Mouse (Mus musculus) left cerebral cortex, adult 2 months (tissue): Measurements from ENCODE around the gene Dnajc8. TPM values are rescaled to one million over a fixed set of nuclear protein-coding genes. Genes with fewer than 3 reads are reported as not detected.
"Not testable (repeated sequence)": the region's sequence is repeated elsewhere in the genome, so short reads cannot be mapped to it uniquely, and the experiment has no call there.

ENCODE experiments used
- DNase-seq, 2 experiments: peaks; one replicate each; pipeline ENCODE4 v3.0.0; 2021 to 2022; ENCODE audit warnings: low spot score in 2 of 2, mixed read lengths in 1 of 2; ENCODE audit errors: extremely low spot score in 1 of 2
- H3K27ac ChIP-seq: fragments of 200-600 bp; 2 replicates; pipeline ENCODE4 v1.8.1; 2022
- H3K4me3 ChIP-seq: fragments of 200-600 bp; 2 replicates; pipeline ENCODE4 v1.8.1; 2022
- CTCF ChIP-seq: fragments of 200-600 bp; IDR thresholded peaks from 2 replicates; pipeline ENCODE4 v1.8.1; 2022; ENCODE audit warnings: antibody characterized with exemption, mild to moderate bottlenecking, moderate library complexity
- intact Hi-C: fragments of 180-260 bp; cut with DNase I; formaldehyde crosslinking; loops from one replicate; pipeline ENCODE4 v1.15.1; 2025
- total RNA-seq, 2 experiments: library from RNA; stranded (reverse); gene quantifications; 2 replicates each; pipeline ENCODE4 v1.2.3; 2021

The Dnajc8 gene
- total RNA-seq, 2 experiments from 2014 or later: 91.4 to 92.9 TPM

DNA sequence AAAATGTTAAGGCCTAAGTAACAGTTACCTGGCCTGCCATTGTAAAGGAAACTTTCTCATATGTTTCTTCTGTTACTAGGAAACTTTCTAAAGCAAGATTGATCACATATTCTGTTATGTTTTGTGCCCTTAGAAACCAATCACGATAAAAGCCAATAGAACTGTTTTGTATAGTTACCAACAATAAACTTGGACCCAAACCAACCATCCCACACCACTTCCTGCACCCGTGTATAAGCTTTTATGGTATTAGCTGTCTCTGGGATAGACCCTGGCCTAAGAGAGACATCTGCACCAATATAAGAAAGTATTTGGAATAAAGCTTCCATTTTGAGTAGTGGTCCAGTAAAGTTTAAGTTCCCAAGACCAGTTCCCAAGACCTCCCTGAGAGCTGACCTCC lies 49.6 kb downstream of the Dnajc8 start:
- no peak for TF ChIP-seq CTCF
- no peak overlapping the region for H3K4me3 ChIP-seq
- intact Hi-C loops: no loop called here
- no peak for DNase-seq
- no peak overlapping the region for H3K27ac ChIP-seq

DNA sequence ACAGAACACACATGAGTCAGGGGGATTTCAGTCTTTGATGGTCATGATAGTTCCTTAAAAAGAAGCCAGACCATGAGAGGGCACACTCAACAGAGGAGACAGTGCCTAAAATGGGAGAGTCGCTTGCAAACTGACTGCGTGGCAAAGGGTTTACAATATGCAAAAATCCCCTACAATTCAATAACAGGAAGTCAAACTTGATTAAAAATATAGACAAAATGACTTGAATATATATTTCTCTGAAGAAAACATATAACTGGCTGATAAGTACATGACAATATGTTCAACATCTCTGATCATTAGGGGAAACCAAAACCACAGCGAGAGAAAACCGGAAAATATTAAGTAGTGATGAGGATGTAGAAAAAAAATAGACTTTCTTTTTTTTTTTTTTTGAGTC lies 50.9 kb downstream of the Dnajc8 start:
- DNase-seq: no peak

DNA sequence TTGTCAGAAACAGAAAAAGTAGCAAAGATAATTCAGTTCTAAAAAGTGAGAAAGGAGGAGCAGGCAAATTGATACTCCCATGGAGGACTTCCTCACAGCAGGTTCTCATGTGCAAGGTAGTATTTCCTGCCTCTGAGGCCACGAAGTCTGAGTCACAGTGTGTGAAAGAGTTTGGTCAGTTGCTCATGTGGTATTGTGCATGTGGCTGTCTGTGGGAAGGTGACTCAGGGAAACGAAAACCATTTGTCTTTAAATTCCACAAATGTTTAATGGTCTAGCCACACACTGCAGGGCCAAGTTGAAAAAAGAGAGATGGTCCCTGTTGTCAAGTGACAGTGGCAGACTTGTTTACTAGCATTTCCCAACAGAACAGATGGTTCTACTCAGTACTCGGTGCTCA lies 53.2 kb downstream of the Dnajc8 start:
- no peak for TF ChIP-seq CTCF
- no peak for DNase-seq
- intact Hi-C loops: no loop called here
- Histone ChIP-seq H3K4me3 (no peak overlapping the region), H3K27ac (no peak overlapping the region)

More for the DNA sequence above, 50.9 kb downstream of the Dnajc8 start:
- intact Hi-C loops: no loop called here
- no peak overlapping the region for H3K4me3 ChIP-seq
- no peak for TF ChIP-seq CTCF
- no peak overlapping the region for H3K27ac ChIP-seq

DNA sequence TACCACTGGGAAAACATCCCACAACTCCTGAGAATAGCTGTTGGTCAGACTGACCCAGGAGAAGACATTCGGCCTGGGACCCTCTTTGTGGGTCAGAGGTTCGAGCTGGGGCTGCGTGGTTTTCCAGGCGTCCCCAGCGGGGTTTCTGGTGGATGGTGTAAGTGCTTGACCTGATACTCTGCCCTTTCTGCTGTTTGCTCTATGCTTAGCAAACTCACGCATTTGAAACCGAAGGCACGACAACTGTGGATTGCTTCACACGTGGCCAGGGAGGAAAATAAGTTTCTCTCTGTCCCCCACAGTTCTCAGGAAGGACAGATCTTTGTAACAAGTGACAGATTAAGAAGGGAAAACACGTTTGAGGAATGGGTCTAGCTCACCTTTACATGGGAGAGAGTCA lies 55.3 kb downstream of the Dnajc8 start:
- intact Hi-C loops: no loop called here
- H3K27ac ChIP-seq: no peak overlapping the region
- no peak overlapping the region for H3K4me3 ChIP-seq
- DNase-seq: no peak
- no peak for TF ChIP-seq CTCF

DNA sequence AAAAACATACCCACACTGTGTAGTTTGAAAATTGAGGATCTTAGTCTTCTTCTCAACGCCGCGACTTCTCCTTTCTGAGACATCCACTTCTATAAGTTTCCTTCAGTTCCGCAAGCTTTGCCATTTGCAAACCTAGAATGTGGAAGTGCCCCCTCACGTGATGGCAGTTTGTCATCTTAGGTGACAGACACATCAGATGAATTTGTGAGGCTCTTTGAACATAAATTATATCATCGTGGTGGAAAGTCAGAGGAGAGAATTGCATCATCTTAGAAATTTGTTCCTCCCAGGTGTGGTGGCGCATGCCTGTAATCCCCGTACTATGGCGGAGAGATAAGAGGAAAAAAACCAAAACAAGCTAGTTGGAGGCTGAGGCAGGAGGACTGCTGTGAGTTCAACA lies 57.6 kb downstream of the Dnajc8 start:
- no peak for DNase-seq
- intact Hi-C loops: no loop called here
- no peak overlapping the region for H3K4me3 ChIP-seq
- TF ChIP-seq CTCF: no peak
- no peak overlapping the region for H3K27ac ChIP-seq

DNA sequence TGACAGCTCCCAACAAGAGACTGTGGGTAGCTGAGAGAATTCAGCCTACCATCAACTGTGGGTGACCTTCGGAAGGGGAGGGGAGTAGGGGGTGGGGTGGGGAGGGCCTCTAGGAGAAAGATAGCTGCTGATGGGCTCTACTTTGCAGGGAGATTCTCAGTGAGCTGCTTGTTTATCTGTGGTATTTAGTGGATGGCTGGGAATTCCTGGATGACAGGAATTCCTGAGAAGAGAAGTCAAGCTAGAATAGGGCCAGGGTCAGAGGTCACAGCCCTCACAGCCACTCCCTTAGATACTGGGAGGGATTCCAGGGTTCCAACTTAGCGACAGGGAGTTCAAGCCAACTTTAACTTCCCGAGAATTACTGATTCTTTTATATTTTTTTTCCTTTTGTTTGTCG lies 58.8 kb downstream of the Dnajc8 start:
- TF ChIP-seq CTCF: no peak
- Histone ChIP-seq H3K4me3 (no peak overlapping the region), H3K27ac (no peak overlapping the region)
- DNase-seq: no peak
- intact Hi-C loops: no loop called here

DNA sequence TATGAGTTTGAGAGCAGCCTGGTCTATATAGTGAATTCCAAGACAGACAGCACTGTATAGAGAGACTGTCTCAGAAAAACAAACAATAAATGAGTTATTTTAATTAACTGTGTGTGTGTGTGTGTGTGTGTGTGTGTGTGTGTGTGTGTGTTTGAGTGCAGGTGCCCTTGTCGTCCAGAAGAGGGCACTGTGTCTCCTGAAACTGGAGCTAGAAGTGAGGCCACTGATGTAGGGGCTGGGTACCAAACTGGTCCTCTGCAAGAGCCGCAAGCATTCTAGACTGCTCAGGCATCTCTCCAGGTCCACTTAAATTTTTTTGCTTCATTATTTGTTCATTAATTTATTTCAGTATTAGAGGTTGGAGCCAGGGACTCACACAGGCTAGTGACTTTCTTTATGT lies 63.5 kb downstream of the Dnajc8 start:
- intact Hi-C loops: no loop called here
- DNase-seq: no peak
- Histone ChIP-seq H3K4me3 (no peak overlapping the region), H3K27ac (no peak overlapping the region)
- no peak for TF ChIP-seq CTCF

DNA sequence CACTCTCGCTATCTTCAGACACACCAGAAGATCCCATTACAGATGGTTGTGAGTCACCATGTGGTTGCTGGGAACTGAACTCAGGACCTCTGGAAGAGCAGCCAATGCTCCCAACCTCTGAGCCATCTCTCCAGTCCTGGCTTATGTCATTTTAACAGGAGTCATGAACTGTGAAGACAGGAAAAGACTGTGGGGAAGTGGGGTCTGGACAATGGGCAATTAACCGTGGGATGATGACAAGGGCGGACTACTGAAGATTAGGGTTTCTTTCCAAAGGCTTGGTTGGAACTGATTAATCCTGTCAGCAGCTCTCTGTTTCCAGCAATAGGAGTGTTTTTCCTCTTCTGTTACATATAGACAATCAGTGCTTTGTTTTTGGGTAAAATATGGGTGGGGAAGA lies 64.4 kb downstream of the Dnajc8 start:
- intact Hi-C loops: no loop called here
- Histone ChIP-seq H3K4me3 (no peak overlapping the region), H3K27ac (no peak overlapping the region)
- no peak for DNase-seq
- TF ChIP-seq CTCF: no peak

DNA sequence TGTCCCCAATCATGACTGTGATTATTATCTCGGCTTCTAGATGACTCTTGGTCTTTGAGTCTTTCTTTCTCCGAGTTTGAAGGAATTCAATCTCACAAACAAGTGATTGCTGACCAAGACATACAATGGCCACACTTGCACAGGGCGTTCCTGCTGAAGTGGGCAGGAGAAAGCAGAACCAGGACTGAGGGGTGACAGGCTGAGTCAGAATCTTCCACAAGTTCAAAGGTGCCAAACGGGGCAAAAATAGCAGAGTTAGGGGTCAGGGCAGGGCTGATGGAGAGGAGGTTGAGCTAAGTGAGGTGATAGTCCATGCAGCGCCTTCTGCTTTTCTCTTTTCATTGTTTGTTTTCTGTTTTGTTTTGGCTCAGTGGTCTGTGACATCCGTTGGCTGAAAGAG lies 65.1 kb downstream of the Dnajc8 start:
- Histone ChIP-seq H3K27ac (no peak overlapping the region), H3K4me3 (no peak overlapping the region)
- TF ChIP-seq CTCF: no peak
- DNase-seq: no peak
- intact Hi-C loops: no loop called here

DNA sequence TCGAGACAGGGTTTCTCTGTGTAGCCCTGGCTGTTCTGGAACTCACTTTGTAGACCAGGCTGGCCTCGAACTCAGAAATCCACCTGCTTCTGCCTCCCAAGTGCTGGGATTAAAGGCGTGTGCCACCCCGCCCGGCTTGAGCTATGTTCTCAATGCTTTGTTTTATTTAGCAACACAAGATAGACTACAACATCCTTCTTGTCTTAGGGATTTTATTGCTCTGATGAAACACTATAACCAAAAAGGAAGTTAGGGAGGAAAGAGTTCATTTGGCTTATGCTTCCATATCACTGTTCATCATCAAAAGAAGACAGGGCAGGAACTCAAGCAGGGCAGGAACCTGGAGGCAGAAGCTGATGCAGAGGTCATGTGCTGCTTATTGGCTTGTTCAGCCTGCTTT lies 65.9 kb downstream of the Dnajc8 start:
- H3K27ac ChIP-seq, DNase-seq, H3K4me3 ChIP-seq, intact Hi-C loops: not testable (repeated sequence)

Other genes starting within 250 kb of the Dnajc8 start
- gene Rab42, start 232.2 kb upstream of the Dnajc8 start, total RNA-seq: 1 to 10 TPM; 1.6 to 2.6 TPM
- 10 to 100 TPM; 22.4 to 24.9 TPM for gene Trnau1ap, start 206.0 kb upstream of the Dnajc8 start, total RNA-seq
- 10 to 100 TPM; 13.0 to 14.3 TPM for gene Rcc1, start 181.9 kb upstream of the Dnajc8 start, total RNA-seq
- 1 to 10 TPM; 9.1 to 9.8 TPM for gene Phactr4, start 113.1 kb upstream of the Dnajc8 start, total RNA-seq
- 10 to 100 TPM in 1 of 2 experiments, 1 to 10 TPM in 1; 8.8 to 10.1 TPM for gene Med18, start 71.6 kb upstream of the Dnajc8 start, total RNA-seq
- gene Sesn2, start 25.0 kb upstream of the Dnajc8 start, total RNA-seq: 10 to 100 TPM; 10.4 to 10.7 TPM
- 100 to 1,000 TPM; 430 to 458 TPM for gene Atpif1, start 1.9 kb upstream of the Dnajc8 start, total RNA-seq
- 1 to 10 TPM in 1 of 2 experiments, under 1 TPM in 1; 1.00 to 1.2 TPM for gene Ptafr, start 28.5 kb downstream of the Dnajc8 start, total RNA-seq
- 10 to 100 TPM; 31.0 to 33.5 TPM for gene Eya3, start 103.4 kb downstream of the Dnajc8 start, total RNA-seq
- gene Xkr8, start 197.0 kb downstream of the Dnajc8 start, total RNA-seq: 1 to 10 TPM; 2.5 to 3.3 TPM
- gene Smpdl3b, start 221.7 kb downstream of the Dnajc8 start, total RNA-seq: 1 to 10 TPM; 4.3 to 4.4 TPM
- gene Rpa2, start 232.8 kb downstream of the Dnajc8 start, total RNA-seq: 10 to 100 TPM; 13.0 to 16.2 TPM